Mouse (Mus musculus): ENCODE results near the gene Slc25a26. TPM values are rescaled to one million over a fixed set of nuclear protein-coding genes. Genes with fewer than 3 reads are reported as not detected.

Slc25a26 gene
- polyA plus RNA-seq, 1 experiment from 2014 or later: 12.5 TPM

GRCm38 (mm10) chr6:94537652-94538051 lies 37.5 kb downstream of the Slc25a26 start:
- H3K27ac ChIP-seq: no peak overlapping the region
- ATAC-seq (replicated peaks; ENCODE audit: low FRiP score, low read depth): no peak
- no peak overlapping the region for H3K4me3 ChIP-seq (replicated peaks; ENCODE audit: low read depth, low read length)
- no peaks in the 10 kb centered on the region for H3K36me3 ChIP-seq (ENCODE audit: insufficient read depth, low read length)
- no peaks in the 10 kb centered on the region for H3K9me3 ChIP-seq (replicated peaks; ENCODE audit: low read length)
- peak; percentile 44 for DNase-seq (ENCODE audit: low spot score)
- TF ChIP-seq CTCF (IDR thresholded peaks at IDR 0.05; ENCODE audit: low read depth): no peak
- H3K27me3 ChIP-seq (ENCODE audit: insufficient read depth, low read length): no peaks in the 10 kb centered on the region
- H3K9ac ChIP-seq (ENCODE audit: low read depth, low read length): no peak overlapping the region
- no peak overlapping the region for H3K4me2 ChIP-seq (ENCODE audit: low read length)
- 75% methylated on average over 1 of the region's 1 CpGs for WGBS
- no peaks in the 10 kb centered on the region for H3K4me1 ChIP-seq (replicated peaks; ENCODE audit: insufficient read depth, low read length)

GRCm38 (mm10) chr6:94540090-94540489 lies 40.0 kb downstream of the Slc25a26 start:
- H3K36me3 ChIP-seq (ENCODE audit: insufficient read depth, low read length): no peaks in the 10 kb centered on the region
- DNase-seq (ENCODE audit: low spot score): no peak
- no peaks in the 10 kb centered on the region for H3K4me1 ChIP-seq (replicated peaks; ENCODE audit: insufficient read depth, low read length)
- no peak overlapping the region for H3K4me3 ChIP-seq (replicated peaks; ENCODE audit: low read depth, low read length)
- H3K27ac ChIP-seq: no peak overlapping the region
- ATAC-seq (replicated peaks; ENCODE audit: low FRiP score, low read depth): no peak
- H3K27me3 ChIP-seq (ENCODE audit: insufficient read depth, low read length): no peaks in the 10 kb centered on the region
- H3K4me2 ChIP-seq (ENCODE audit: low read length): no peak overlapping the region
- TF ChIP-seq CTCF (IDR thresholded peaks at IDR 0.05; ENCODE audit: low read depth): no peak
- no peak overlapping the region for H3K9ac ChIP-seq (ENCODE audit: low read depth, low read length)
- H3K9me3 ChIP-seq (replicated peaks; ENCODE audit: low read length): no peaks in the 10 kb centered on the region
- WGBS: 86% methylated on average over 3 of the region's 3 CpGs

DNA sequence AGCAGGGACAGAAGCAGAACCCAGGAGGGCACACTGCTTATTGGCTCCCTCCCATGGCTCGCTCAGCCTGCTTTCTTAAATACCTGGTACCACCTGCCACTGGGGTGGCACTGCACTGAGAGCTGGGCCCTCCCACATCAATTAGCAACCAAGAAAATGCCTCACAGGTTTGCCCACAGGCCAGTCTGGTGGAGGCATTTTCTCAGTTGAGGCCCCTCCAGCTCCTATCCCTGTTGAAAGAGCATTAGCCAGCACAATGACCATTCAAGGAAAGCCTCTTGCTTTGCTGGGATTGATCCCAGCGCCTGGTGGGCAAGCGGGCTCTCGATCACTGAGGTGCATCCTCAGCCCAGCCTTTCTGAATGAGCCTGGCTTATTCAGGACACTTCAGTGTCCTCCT lies 40.5 kb downstream of the Slc25a26 start:
- no peak for ATAC-seq (replicated peaks; ENCODE audit: low FRiP score, low read depth)
- no peak for DNase-seq (ENCODE audit: low spot score)
- no peaks in the 10 kb centered on the region for H3K27me3 ChIP-seq (ENCODE audit: insufficient read depth, low read length)
- WGBS: 64% methylated on average over 4 of the region's 4 CpGs
- H3K9ac ChIP-seq (ENCODE audit: low read depth, low read length): no peak overlapping the region
- H3K4me2 ChIP-seq (ENCODE audit: low read length): no peak overlapping the region
- H3K4me1 ChIP-seq (replicated peaks; ENCODE audit: insufficient read depth, low read length): no peaks in the 10 kb centered on the region
- no peak for TF ChIP-seq CTCF (IDR thresholded peaks at IDR 0.05; ENCODE audit: low read depth)
- no peak overlapping the region for H3K27ac ChIP-seq
- no peak overlapping the region for H3K4me3 ChIP-seq (replicated peaks; ENCODE audit: low read depth, low read length)
- no peaks in the 10 kb centered on the region for H3K9me3 ChIP-seq (replicated peaks; ENCODE audit: low read length)
- H3K36me3 ChIP-seq (ENCODE audit: insufficient read depth, low read length): no peaks in the 10 kb centered on the region

- Histone ChIP-seq H3K27me3 (ENCODE audit: insufficient read depth, low read length) (no peaks in the 10 kb centered on the region), H3K4me3 (replicated peaks; ENCODE audit: low read depth, low read length) (no peak overlapping the region), H3K9ac (ENCODE audit: low read depth, low read length) (no peak overlapping the region), H3K4me1 (replicated peaks; ENCODE audit: insufficient read depth, low read length) (no peaks in the 10 kb centered on the region), H3K27ac (no peak overlapping the region), H3K36me3 (ENCODE audit: insufficient read depth, low read length) (no peaks in the 10 kb centered on the region), H3K4me2 (ENCODE audit: low read length) (no peak overlapping the region), H3K9me3 (replicated peaks; ENCODE audit: low read length) (no peaks in the 10 kb centered on the region)
- 34% methylated on average over 6 of the region's 6 CpGs for WGBS
- no peak for ATAC-seq (replicated peaks; ENCODE audit: low FRiP score, low read depth)
- no peak for DNase-seq (ENCODE audit: low spot score)
- no peak for TF ChIP-seq CTCF (IDR thresholded peaks at IDR 0.05; ENCODE audit: low read depth)
These were observed 41.0 kb downstream of the Slc25a26 start for GRCm38 (mm10) chr6:94541133-94541532.

DNA sequence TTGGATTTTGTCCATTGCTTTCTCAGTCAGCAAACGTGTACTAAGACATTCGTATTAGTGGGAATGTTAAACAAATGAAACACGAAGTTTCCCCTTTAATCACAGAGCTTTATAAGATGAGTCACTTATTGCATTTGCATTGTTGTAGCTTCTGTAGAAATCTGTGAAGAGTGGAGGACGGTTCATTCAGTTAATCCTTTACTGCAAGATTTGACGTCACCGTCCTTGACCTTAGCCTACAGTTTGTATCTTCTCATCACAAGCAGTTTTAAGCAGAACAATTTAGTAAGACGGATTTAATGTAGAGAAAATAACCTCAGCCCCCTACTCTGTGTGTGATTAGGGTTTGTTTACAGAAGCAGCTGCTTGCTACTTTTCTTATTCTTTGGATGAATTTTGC lies 41.7 kb downstream of the Slc25a26 start:
- 48% methylated on average over 7 of the region's 7 CpGs for WGBS
- H3K4me3 ChIP-seq (replicated peaks; ENCODE audit: low read depth, low read length): no peak overlapping the region
- no peaks in the 10 kb centered on the region for H3K9me3 ChIP-seq (replicated peaks; ENCODE audit: low read length)
- H3K4me2 ChIP-seq (ENCODE audit: low read length): no peak overlapping the region
- no peaks in the 10 kb centered on the region for H3K4me1 ChIP-seq (replicated peaks; ENCODE audit: insufficient read depth, low read length)
- DNase-seq (ENCODE audit: low spot score) (no peak), ATAC-seq (replicated peaks; ENCODE audit: low FRiP score, low read depth) (no peak)
- no peak overlapping the region for H3K27ac ChIP-seq
- no peaks in the 10 kb centered on the region for H3K36me3 ChIP-seq (ENCODE audit: insufficient read depth, low read length)
- H3K27me3 ChIP-seq (ENCODE audit: insufficient read depth, low read length): no peaks in the 10 kb centered on the region
- no peak overlapping the region for H3K9ac ChIP-seq (ENCODE audit: low read depth, low read length)
- TF ChIP-seq CTCF (IDR thresholded peaks at IDR 0.05; ENCODE audit: low read depth): no peak

DNA sequence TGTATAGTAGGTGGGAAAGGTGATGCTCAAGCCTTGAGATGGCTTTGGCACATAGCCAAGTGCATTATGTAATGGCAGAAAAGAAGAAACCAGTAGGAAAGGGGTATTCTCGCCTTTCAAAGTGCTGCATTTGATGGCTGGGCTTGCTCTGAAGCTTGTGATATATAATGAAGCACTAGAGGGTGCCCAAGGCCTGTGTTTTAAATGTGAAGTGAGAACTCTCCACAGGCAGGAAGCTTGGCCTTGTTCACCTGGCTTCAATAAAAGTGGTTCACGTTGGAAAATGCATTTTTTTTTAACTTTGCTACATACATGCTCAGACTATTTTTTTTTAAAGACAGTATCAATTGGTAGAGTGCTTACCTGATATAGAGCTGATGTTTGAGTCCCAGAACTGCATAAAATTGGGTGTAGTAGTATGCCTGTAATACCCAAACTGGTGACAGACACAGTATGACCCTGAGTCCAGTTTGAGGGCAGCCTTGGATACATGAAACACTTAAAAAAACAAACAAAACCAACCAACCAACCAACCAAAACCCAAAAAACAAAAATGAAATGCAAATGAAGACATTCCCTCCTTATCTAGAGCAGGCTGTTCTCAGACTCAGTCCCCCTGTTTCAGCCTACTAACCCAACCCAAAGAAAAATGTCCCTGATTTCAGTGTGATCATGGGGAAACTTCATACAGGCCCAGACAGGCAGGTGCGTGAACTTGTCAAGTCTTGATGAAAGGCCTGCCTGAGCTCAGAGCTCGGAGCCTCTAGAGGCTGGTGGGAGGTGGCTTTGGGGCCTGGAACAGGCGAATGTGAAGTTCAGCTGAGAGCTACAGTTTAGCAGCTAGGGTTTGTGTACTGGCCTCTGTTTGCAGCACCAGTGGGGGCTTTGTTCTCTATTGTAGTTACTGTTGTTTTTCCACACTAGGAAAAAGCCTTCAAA lies 44.0 kb downstream of the Slc25a26 start:
- 42% methylated on average over 5 of the region's 5 CpGs for WGBS
- Histone ChIP-seq H3K9me3 (replicated peaks; ENCODE audit: low read length) (no peaks in the 10 kb centered on the region), H3K4me1 (replicated peaks; ENCODE audit: insufficient read depth, low read length) (no peaks in the 10 kb centered on the region), H3K27me3 (ENCODE audit: insufficient read depth, low read length) (no peaks in the 10 kb centered on the region), H3K4me2 (ENCODE audit: low read length) (no peak overlapping the region), H3K4me3 (replicated peaks; ENCODE audit: low read depth, low read length) (no peak overlapping the region), H3K27ac (no peak overlapping the region), H3K36me3 (ENCODE audit: insufficient read depth, low read length) (no peaks in the 10 kb centered on the region), H3K9ac (ENCODE audit: low read depth, low read length) (no peak overlapping the region)
- peak; percentile 82 for TF ChIP-seq CTCF (IDR thresholded peaks at IDR 0.05; ENCODE audit: low read depth)
- DNase-seq (ENCODE audit: low spot score) (peak; percentile 81), ATAC-seq (replicated peaks; ENCODE audit: low FRiP score, low read depth) (no peak)
